Mouse (Mus musculus) gastrocnemius, postnatal 36 days (tissue): ENCODE results near the gene March4. TPM values are rescaled to one million over a fixed set of nuclear protein-coding genes. Genes with fewer than 3 reads are reported as not detected.

ENCODE experiments used
- DNase-seq, 2 experiments: peaks; one replicate each; pipeline ENCODE4 v3.0.0; 2022
- intact Hi-C: fragments of 180-260 bp; cut with DNase I; formaldehyde crosslinking; loops from one replicate; pipeline ENCODE4 v1.15.1; 2025
- total RNA-seq, 2 experiments: library from RNA; stranded (reverse); gene quantifications; 2 replicates each; pipeline ENCODE4 v1.2.3; 2021

Gene March4
- total RNA-seq, 2 experiments from 2014 or later: 0.12 to 0.18 TPM

GRCm38 (mm10) chr1:72401331-72402069, 135.2 kb downstream of the March4 start:
- intact Hi-C loops: no loop called here
- DNase-seq: no peak

- intact Hi-C loops: no loop called here
- DNase-seq: no peak
Observed at GRCm38 (mm10) chr1:72400616-72401015, 136.1 kb downstream of the March4 start.

GRCm38 (mm10) chr1:72399720-72400401, 136.9 kb downstream of the March4 start:
- no peak for DNase-seq
- intact Hi-C loops: no loop called here

GRCm38 (mm10) chr1:72390420-72390819, 146.3 kb downstream of the March4 start:
- intact Hi-C loops: no loop called here
- DNase-seq: no peak

GRCm38 (mm10) chr1:72383651-72384050, 153.1 kb downstream of the March4 start:
- intact Hi-C loops: no loop called here
- DNase-seq: no peak

- intact Hi-C loops: no loop called here
Observed at GRCm38 (mm10) chr1:72383056-72383455, 153.7 kb downstream of the March4 start.

GRCm38 (mm10) chr1:72380544-72380943, 156.2 kb downstream of the March4 start:
- DNase-seq: no peak
- intact Hi-C loops: no loop called here

More at GRCm38 (mm10) chr1:72383056-72383455, 153.7 kb downstream of the March4 start:
- no peak for DNase-seq

GRCm38 (mm10) chr1:72379752-72380353, 156.9 kb downstream of the March4 start:
- DNase-seq: no peak
- intact Hi-C loops: no loop called here

GRCm38 (mm10) chr1:72378151-72378550, 158.6 kb downstream of the March4 start:
- intact Hi-C loops: no loop called here
- DNase-seq: no peak

Other genes starting within 250 kb of the March4 start
- gene Xrcc5, start 229.5 kb downstream of the March4 start, total RNA-seq: 10 to 100 TPM; 15.4 to 19.8 TPM
- 10 to 100 TPM; 19.1 to 20.5 TPM for gene Smarcal1, start 46.3 kb upstream of the March4 start, total RNA-seq
- gene Ankar, start 163.6 kb upstream of the March4 start, total RNA-seq: not detected
- gene Rpl37a, start 174.4 kb upstream of the March4 start, total RNA-seq: 100 to 1,000 TPM; 447 to 533 TPM